Mouse (Mus musculus) heart, embryonic 15.5 days (tissue): ENCODE measurements around the gene Cntnap5b. TPM values are rescaled to one million over a fixed set of nuclear protein-coding genes. Genes with fewer than 3 reads are reported as not detected.

ENCODE experiments used
- ATAC-seq: fragments of 200-750 bp; cut with Nextera tagmentation; replicated peaks from 2 replicates; pipeline ENCODE4 v1.8.0; 2017; ENCODE audit warnings: low read depth, moderate TSS enrichment; ENCODE audit not compliant: insufficient number of reproducible peaks, insufficient read depth, low FRiP score
- H3K27ac ChIP-seq: fragments of 300-500 bp; sonication (generic); 2 replicates; pipeline ENCODE4 v1.5.1; 2015; ENCODE audit warnings: mild to moderate bottlenecking, inconsistent platforms
- H3K27me3 ChIP-seq: fragments of 300-500 bp; sonication (generic); 2 replicates; pipeline ENCODE4 v1.6.1; 2015; ENCODE audit warnings: inconsistent platforms
- H3K36me3 ChIP-seq: fragments of 300-500 bp; sonication (generic); 2 replicates; pipeline ENCODE4 v1.6.1; 2015; ENCODE audit warnings: mild to moderate bottlenecking, inconsistent platforms
- H3K4me1 ChIP-seq: fragments of 300-500 bp; sonication (generic); replicated peaks from 2 replicates; pipeline ENCODE4 v1.6.1; 2015; ENCODE audit warnings: inconsistent platforms
- H3K4me2 ChIP-seq: fragments of 300-500 bp; sonication (generic); 2 replicates; pipeline ENCODE4 v1.6.1; 2015; ENCODE audit warnings: inconsistent platforms, mild to moderate bottlenecking, moderate library complexity
- H3K4me3 ChIP-seq: fragments of 300-500 bp; sonication (generic); 2 replicates; pipeline ENCODE4 v1.5.1; 2015; ENCODE audit warnings: mild to moderate bottlenecking, inconsistent platforms
- H3K9ac ChIP-seq: fragments of 300-500 bp; sonication (generic); 2 replicates; pipeline ENCODE4 v1.6.1; 2015; ENCODE audit warnings: mild to moderate bottlenecking, inconsistent platforms
- H3K9me3 ChIP-seq: fragments of 300-500 bp; sonication (generic); replicated peaks from 2 replicates; pipeline ENCODE4 v1.6.1; 2016; ENCODE audit warnings: inconsistent platforms
- WGBS: fragments of 180-500 bp; shearing (Covaris S2); methylation state at CpG from one replicate; pipeline ENCODE4 v1.1.7; 2015; ENCODE audit warnings: mixed read lengths; 5-methylcytosine and 5-hydroxymethylcytosine counted together
- polyA plus RNA-seq: library from polyadenylated mRNA; unstranded; fragments of >200 nt; fragmentation: Nextera tagmentation; extraction: Ambion mirVana; gene quantifications from 2 replicates; pipeline ENCODE4 v1.2.1, GENCODE M21; 2015

The Cntnap5b gene
- 0.05 TPM in 1 of 2 replicates, not detected in the other for polyA plus RNA-seq

DNA sequence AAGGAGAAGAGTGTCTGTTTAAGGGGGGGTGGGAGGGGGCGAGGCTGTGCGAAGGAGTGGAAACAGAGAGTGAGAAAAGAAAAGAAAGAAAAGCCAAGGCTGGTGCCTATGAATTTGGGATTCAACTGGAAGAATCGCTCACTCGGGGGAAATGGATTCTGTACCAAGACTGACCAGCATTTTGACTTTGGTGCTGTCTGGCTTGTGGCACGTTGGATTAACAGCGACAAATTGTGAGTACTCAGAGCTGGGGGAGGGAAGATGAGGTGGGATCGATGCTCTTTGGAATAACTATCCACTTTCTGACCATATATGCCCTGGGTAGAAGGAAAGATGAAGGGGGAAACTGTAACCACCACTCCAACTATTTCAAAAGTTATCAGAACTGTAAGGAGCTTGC is at the start of gene Cntnap5b:
Cntnap5b (plus strand) TSS at position 152 of the 400 bp plus-strand sequence.
- H3K4me1 ChIP-seq, result no peaks in the 10 kb centered on the region
- H3K36me3 ChIP-seq, result no peaks in the 10 kb centered on the region
- H3K4me3 ChIP-seq, result no peak within 1 kb of the TSS
- no peaks in the 10 kb centered on the region for H3K27me3 ChIP-seq
- no peak for ATAC-seq
- no peak within 1 kb of the TSS for H3K27ac ChIP-seq
- WGBS, result 35% methylated on average over 7 of the region's 7 CpGs
- H3K9me3 ChIP-seq, result no peaks in the 10 kb centered on the region
- no peak within 1 kb of the TSS for H3K4me2 ChIP-seq
- no peak within 1 kb of the TSS for H3K9ac ChIP-seq

DNA sequence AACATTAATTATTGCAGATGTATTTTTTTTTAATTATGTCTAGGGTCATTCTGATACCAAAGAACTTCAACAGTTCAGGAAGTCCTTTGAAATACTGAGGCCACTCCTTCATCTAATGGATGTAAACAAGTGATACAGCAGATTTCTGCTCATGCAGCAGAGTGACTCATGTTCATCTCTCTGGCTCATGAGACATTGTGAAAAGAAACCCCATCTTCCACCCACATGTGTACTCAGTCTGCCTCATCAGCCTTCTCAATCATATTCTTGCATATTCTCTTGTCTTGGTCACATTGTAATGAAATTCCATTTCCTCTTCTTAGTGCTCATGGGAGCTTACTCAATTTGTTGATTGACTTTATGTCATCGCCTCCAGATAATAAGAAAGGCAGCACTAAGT is 12.6 kb upstream of the Cntnap5b start:
- WGBS, result 83% methylated on average over 1 of the region's 1 CpGs
- H3K9ac ChIP-seq, result no peak overlapping the region
- no peaks in the 10 kb centered on the region for H3K9me3 ChIP-seq
- no peak overlapping the region for H3K4me3 ChIP-seq
- no peaks in the 10 kb centered on the region for H3K27me3 ChIP-seq
- H3K36me3 ChIP-seq, result no peaks in the 10 kb centered on the region
- no peaks in the 10 kb centered on the region for H3K4me1 ChIP-seq
- no peak overlapping the region for H3K27ac ChIP-seq
- no peak overlapping the region for H3K4me2 ChIP-seq
- no peak for ATAC-seq

DNA sequence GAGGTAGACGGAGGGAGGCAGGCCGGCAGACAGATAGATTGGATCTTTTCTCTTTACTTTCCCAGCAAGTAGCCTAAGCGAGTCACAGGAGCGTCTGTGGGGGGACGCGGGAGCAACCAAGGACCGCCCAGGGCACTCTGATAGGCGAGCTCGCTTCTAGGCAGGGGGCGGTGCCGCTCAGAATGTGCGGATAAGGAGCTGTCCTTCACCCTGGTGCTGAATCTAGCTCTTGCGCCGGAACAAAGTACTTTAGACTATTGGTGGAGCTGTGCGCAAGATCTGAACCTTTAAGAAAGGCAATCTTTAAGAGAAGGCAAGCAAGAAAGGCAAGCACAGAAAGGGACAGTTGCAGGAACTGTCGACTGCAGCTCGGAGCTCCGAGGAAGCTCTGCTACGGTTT is 382 bp upstream of the Cntnap5b start:
- Histone ChIP-seq H3K27me3 (no peaks in the 10 kb centered on the region), H3K4me1 (no peaks in the 10 kb centered on the region), H3K9ac (no peak overlapping the region), H3K9me3 (no peaks in the 10 kb centered on the region), H3K36me3 (no peaks in the 10 kb centered on the region), H3K4me2 (no peak overlapping the region), H3K27ac (no peak overlapping the region), H3K4me3 (no peak overlapping the region)
- ATAC-seq, result no peak
- 3% methylated on average over 19 of the region's 19 CpGs for WGBS

DNA sequence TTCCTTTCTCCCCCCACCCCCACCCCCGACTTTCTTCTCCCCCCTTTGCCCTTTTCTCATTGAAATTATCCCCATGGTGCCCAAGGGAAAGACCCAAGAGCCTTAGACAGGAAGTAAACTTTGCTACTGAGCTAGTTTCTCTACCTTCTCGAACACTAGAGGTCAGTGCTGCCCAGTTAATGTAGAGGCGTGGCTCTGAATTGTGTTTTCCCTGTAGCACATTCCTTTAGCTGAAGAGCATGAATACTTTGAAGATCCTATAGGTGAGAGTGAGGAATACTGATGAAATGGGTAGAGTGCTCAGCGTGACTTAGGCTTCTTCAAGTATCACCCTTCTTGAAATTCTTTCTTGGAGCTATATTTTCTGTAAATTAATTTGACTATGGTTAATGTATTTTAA is 1.6 kb downstream of the Cntnap5b start:
- Histone ChIP-seq H3K27ac (no peak overlapping the region), H3K9ac (no peak overlapping the region), H3K27me3 (no peaks in the 10 kb centered on the region), H3K36me3 (no peaks in the 10 kb centered on the region), H3K4me2 (no peak overlapping the region), H3K4me3 (no peak overlapping the region), H3K9me3 (no peaks in the 10 kb centered on the region), H3K4me1 (no peaks in the 10 kb centered on the region)
- 7% methylated on average over 4 of the region's 4 CpGs for WGBS
- no peak for ATAC-seq

DNA sequence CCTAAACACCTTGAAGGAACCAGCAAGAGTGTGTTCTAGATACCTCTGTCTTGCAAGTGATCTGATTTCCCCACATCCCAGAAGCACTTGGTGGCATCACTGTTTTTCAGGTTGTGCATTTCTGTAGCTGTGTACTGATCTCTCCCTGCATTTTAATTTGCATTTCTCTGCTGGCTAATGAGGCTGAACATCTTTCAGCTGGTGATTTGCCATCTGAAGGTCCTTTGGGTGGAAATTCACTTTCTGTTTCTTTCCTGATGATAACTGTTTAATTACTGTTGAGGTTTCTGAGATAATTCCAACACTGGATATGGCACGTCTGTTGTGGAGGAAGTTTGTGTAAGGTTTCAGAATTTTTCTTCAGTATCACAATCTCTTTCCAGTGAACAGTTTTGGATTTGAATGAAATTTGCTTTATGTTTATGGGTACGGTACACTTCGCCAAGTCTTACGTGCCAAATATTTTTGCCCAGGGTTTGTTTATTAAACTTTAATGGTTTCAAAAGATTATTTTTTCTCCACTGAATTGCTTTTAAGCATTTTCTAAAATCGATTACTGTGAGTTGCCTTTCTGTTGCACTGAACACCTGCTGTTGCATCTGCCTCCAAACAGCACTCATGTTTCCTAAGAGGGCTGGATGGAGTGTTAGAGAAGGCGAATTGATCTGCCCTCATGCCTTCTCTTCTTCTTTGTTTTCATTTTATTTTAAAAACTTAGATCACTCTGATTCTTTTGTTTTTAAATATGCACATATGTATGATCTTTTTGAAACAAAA is 41.0 kb downstream of the Cntnap5b start:
- Histone ChIP-seq H3K27ac (no peak overlapping the region), H3K9ac (no peak overlapping the region), H3K4me3 (no peak overlapping the region), H3K4me1 (no peaks in the 10 kb centered on the region), H3K9me3 (no peaks in the 10 kb centered on the region), H3K36me3 (no peaks in the 10 kb centered on the region), H3K4me2 (no peak overlapping the region), H3K27me3 (no peaks in the 10 kb centered on the region)
- WGBS, result 76% methylated on average over 6 of the region's 6 CpGs
- ATAC-seq, result no peak

DNA sequence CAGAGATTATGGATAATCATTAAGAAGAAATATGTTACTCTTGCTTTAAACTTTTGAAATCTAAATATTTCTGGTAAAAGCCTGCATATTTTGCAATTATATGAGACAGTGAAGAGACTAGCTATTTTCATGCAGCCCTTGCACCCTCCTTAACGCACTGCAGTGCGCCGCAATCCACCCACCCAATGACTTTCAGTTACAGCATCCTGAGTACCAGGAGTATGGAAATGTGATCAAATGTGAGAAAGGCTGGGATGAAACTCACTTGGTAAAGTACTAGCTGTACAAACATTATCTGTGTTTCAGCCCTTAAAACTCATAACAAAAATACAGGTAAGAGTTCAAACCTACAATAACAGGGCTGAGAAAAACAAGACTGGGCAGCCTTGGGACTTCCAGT is 99.8 kb downstream of the Cntnap5b start:
- no peaks in the 10 kb centered on the region for H3K4me1 ChIP-seq
- H3K9me3 ChIP-seq, result no peaks in the 10 kb centered on the region
- no peak for ATAC-seq
- H3K9ac ChIP-seq, result no peak overlapping the region
- H3K27ac ChIP-seq, result no peak overlapping the region
- H3K36me3 ChIP-seq, result no peaks in the 10 kb centered on the region
- no peak overlapping the region for H3K4me3 ChIP-seq
- H3K4me2 ChIP-seq, result no peak overlapping the region
- WGBS, result 94% methylated on average over 3 of the region's 3 CpGs
- no peaks in the 10 kb centered on the region for H3K27me3 ChIP-seq

DNA sequence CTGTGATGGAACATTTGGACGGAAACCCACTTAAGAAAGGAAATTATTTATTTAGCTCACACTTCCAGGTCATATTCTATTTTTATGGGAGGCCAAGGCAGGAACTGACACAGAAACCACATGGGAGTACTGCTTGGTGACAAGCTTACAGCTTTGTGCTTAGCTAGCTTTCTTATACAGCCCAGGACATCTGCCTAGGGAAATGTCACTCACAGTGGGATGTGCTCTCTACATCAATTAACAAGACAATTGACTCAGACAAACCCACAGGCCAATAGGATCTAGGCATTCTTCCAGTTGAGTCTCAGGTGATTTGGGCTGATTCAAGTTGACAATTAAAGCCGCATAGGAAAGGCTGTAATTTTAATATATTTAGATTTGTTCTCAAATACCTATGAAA is 135.2 kb downstream of the Cntnap5b start:
- Histone ChIP-seq H3K4me3 (no peak overlapping the region), H3K9ac (no peak overlapping the region), H3K9me3 (no peaks in the 10 kb centered on the region), H3K4me1 (no peaks in the 10 kb centered on the region), H3K27ac (no peak overlapping the region), H3K4me2 (no peak overlapping the region), H3K36me3 (no peaks in the 10 kb centered on the region), H3K27me3 (no peaks in the 10 kb centered on the region)
- ATAC-seq, result no peak
- WGBS, result 54% methylated on average over 2 of the region's 2 CpGs

DNA sequence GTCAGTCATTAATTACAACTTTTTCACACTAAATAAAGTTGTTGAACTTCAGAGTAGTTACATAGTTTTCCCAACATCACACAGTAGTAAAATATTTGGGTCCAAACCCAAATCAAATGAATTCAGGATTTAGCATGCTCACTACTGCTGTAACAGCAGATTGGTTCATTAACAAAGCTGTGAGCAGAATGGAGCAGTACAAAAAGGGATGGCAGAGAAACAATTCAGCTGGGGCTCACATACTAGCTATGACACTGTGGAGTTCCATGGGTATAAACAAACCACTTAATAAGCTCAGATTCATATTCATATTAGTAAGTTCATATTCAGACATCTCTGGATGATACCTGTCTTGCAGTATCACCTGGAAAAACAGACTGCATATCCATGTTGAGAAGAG is 170.9 kb downstream of the Cntnap5b start:
- Histone ChIP-seq H3K27ac (no peak overlapping the region), H3K9me3 (no peaks in the 10 kb centered on the region), H3K36me3 (no peaks in the 10 kb centered on the region), H3K4me2 (no peak overlapping the region), H3K27me3 (no peaks in the 10 kb centered on the region), H3K9ac (no peak overlapping the region), H3K4me3 (no peak overlapping the region), H3K4me1 (no peaks in the 10 kb centered on the region)
- ATAC-seq, result no peak

DNA sequence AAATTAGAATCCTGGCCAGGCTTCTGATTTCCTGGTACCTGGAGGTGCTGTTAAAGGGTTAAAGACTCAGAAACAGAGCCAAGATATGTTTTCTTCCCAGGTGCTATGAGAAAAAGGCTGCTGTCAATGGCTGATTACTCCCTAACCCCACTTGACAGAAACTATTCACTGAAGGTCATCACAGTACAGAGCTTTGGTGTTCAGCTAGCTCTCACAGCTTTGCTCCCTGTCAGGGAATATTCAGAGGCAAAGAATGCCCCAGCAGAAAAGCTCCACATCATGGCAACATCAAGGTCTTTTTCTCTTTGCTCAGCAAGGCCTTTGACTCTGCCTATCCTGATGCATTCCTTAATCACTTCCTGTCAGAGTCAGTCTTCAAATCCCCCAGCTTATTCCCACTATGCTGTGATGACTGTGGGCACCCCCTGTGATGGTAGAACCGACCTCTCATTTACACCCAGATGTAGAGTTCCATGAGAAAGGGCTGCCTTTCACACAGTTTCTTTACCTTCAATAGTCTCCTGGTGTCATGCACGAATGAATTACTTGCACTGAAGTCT is 186.9 kb downstream of the Cntnap5b start:
- Histone ChIP-seq H3K4me1 (no peaks in the 10 kb centered on the region), H3K9ac (no peak overlapping the region), H3K36me3 (no peaks in the 10 kb centered on the region), H3K9me3 (no peaks in the 10 kb centered on the region), H3K4me2 (no peak overlapping the region), H3K27me3 (no peaks in the 10 kb centered on the region), H3K27ac (no peak overlapping the region), H3K4me3 (no peak overlapping the region)
- ATAC-seq, result no peak
- WGBS, result 37% methylated on average over 2 of the region's 2 CpGs

DNA sequence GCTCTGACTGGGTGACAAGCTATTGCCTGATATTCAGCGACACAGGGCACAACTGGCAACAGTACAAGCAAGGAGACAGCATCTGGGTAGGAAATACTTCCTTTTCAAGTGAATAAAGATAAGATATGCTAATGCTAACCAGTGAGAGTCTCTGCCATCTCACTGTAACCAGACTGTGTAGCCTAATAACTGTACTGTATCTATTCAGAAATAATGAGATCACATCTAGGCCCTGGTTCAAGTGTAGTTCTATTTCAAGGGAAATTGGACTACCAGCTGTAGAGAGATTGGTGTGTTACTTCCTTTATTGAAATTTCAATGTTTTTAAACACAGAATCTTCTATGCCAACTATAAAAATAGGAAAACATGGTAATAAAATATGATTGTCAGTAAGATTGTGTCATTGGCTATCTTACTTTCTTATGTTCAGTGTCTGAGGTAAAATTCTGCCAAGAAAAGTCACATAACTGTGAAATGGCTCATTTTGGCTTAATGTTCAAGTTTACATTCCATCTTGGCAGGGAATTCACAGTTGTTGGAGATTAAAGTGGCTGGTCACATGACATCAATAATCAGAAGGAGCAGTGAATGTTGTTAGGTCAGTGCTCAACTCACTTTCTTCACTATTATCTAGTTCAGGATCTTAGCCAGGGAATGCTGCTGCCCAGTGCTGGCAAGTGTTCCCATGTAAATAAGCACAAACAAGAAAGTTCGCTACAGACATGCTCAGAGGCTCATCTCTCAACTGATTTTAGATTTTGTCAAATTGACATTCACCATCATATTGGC is 194.9 kb downstream of the Cntnap5b start:
- 59% methylated on average over 2 of the region's 2 CpGs for WGBS

DNA sequence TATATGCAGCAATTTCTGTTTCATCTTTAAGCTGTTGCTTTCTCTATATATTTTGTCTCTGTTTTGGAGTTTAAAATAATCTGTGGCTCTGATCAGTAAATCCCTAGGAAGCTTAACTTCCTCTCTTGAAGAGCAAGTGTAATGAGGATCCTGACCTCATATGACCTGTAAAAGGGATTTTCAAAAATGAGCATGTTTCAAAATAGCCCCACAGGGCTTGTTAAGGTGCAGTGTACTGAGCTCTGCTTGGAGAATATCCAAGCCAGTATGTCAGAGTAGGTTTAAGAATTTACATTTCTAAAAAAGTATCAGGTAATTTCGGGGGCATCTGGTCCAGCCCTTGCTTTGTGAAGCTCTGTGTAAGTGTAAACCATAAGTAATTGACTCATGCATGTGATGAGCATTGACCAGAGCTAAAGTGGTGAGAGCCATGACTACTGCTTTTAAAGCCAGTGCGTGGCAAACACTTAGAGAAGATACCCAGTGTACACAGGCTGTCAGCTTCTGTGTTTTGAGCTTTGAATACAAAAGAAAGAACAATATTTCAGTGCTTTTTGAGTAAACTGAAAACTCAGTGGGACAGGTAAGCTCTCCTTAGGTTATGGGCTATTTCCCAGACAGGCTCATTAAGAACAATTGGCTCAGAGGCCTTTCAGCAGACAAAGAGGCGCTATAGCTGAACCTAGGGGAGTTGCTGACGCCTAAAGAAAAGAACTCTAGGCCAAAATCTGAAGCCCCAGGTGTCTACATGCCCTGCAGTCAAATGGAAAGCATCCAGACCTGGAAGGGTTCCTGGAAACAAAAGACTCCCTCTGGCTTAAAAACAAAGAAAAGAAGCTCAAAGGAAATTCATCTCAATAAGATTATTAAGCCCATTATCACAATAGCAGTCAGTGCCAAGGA is 197.9 kb downstream of the Cntnap5b start:
- Histone ChIP-seq H3K9me3 (no peaks in the 10 kb centered on the region), H3K4me2 (no peak overlapping the region), H3K9ac (no peak overlapping the region), H3K27me3 (no peaks in the 10 kb centered on the region), H3K36me3 (no peaks in the 10 kb centered on the region), H3K4me3 (no peak overlapping the region), H3K4me1 (no peaks in the 10 kb centered on the region), H3K27ac (no peak overlapping the region)
- ATAC-seq, result no peak
- 49% methylated on average over 4 of the region's 4 CpGs for WGBS

More for the DNA sequence above, 194.9 kb downstream of the Cntnap5b start:
- no peak overlapping the region for H3K27ac ChIP-seq
- no peak overlapping the region for H3K4me3 ChIP-seq
- H3K4me2 ChIP-seq, result no peak overlapping the region
- no peak overlapping the region for H3K9ac ChIP-seq
- H3K36me3 ChIP-seq, result no peaks in the 10 kb centered on the region
- no peaks in the 10 kb centered on the region for H3K4me1 ChIP-seq
- ATAC-seq, result no peak
- no peaks in the 10 kb centered on the region for H3K9me3 ChIP-seq
- H3K27me3 ChIP-seq, result no peaks in the 10 kb centered on the region
